Mouse (Mus musculus): Measurements from ENCODE around the gene Tnik. TPM values are rescaled to one million over a fixed set of nuclear protein-coding genes. Genes with fewer than 3 reads are reported as not detected.

Gene Tnik
- polyA plus RNA-seq, 1 experiment from 2014 or later: 4.3 TPM

- H3K4me2 ChIP-seq: peak overlapping the region; percentile 36
- H3K4me1 ChIP-seq: 0 out of 2 replicates have a peak, but pooled peaks cover 6% of the 10 kb centered on the region
- ATAC-seq (replicated peaks; ENCODE audit: low FRiP score): peak; percentile 64
- 33% methylated on average over 15 of the region's 15 CpGs for WGBS
- no peaks in the 10 kb centered on the region for H3K9me3 ChIP-seq (replicated peaks)
- H3K9ac ChIP-seq: no peak overlapping the region
- no peaks in the 10 kb centered on the region for H3K36me3 ChIP-seq
- no peak overlapping the region for H3K27ac ChIP-seq
- no peak overlapping the region for H3K4me3 ChIP-seq (replicated peaks)
- no peaks in the 10 kb centered on the region for H3K27me3 ChIP-seq
Observed at GRCm38 (mm10) chr3:28577301-28577700, 314.3 kb downstream of the Tnik start.

DNA sequence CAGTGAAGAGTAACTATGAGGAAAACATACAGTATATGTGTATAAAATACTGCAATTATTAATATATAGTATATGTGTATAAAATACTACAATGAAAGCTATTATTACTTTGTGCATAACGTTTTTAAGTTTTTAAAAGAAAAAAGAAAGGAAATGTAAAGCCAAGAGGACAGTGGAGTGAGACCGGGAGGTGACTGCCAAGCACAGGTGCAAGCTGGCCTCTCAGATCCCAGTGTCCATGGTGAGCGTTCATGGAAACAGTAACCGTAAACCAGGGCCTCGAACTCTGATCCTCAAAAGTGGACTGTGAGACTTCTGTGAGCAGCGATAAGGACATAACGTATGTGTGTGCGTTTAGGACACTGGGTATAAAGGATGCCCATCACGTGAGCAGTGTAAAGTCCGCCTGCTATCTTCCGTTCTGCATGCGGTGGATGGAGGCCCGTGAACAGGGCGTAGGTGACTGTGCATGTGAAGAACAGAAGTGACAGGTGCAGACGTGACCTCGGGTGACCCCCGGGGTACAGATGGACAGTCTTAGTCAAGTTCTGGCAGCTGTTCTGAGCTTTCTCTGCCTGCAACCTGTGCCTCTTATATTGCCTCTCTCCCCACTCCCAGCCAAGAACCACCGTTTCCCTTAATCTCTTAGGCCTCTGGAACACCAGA is 316.1 kb downstream of the Tnik start:
- no peaks in the 10 kb centered on the region for H3K27me3 ChIP-seq
- 91% methylated on average over 18 of the region's 18 CpGs for WGBS
- H3K27ac ChIP-seq: no peak overlapping the region
- H3K9me3 ChIP-seq (replicated peaks): no peaks in the 10 kb centered on the region
- no peak overlapping the region for H3K9ac ChIP-seq
- no peak overlapping the region for H3K4me2 ChIP-seq
- 0 out of 2 replicates have a peak, but pooled peaks cover 6% of the 10 kb centered on the region for H3K4me1 ChIP-seq
- H3K4me3 ChIP-seq (replicated peaks): no peak overlapping the region
- ATAC-seq (replicated peaks; ENCODE audit: low FRiP score): no peak
- no peaks in the 10 kb centered on the region for H3K36me3 ChIP-seq

- no peaks in the 10 kb centered on the region for H3K9me3 ChIP-seq (replicated peaks)
- WGBS: 84% methylated on average over 9 of the region's 9 CpGs
- H3K4me3 ChIP-seq (replicated peaks): no peak overlapping the region
- no peaks in the 10 kb centered on the region for H3K4me1 ChIP-seq
- H3K36me3 ChIP-seq: no peaks in the 10 kb centered on the region
- ATAC-seq (replicated peaks; ENCODE audit: low FRiP score): no peak
- H3K9ac ChIP-seq: no peak overlapping the region
- no peaks in the 10 kb centered on the region for H3K27me3 ChIP-seq
- H3K4me2 ChIP-seq: no peak overlapping the region
- H3K27ac ChIP-seq: no peak overlapping the region
Observed at GRCm38 (mm10) chr3:28585750-28586465, 322.9 kb downstream of the Tnik start.

- Histone ChIP-seq H3K4me1 (no peaks in the 10 kb centered on the region), H3K4me3 (replicated peaks) (no peak overlapping the region), H3K9me3 (replicated peaks) (no peaks in the 10 kb centered on the region), H3K36me3 (no peaks in the 10 kb centered on the region), H3K27me3 (no peaks in the 10 kb centered on the region), H3K9ac (no peak overlapping the region), H3K4me2 (no peak overlapping the region), H3K27ac (no peak overlapping the region)
- ATAC-seq (replicated peaks; ENCODE audit: low FRiP score): no peak
- 77% methylated on average over 5 of the region's 5 CpGs for whole genome bisulfite sequencing
Observed at GRCm38 (mm10) chr3:28587808-28588207, 324.8 kb downstream of the Tnik start.

DNA sequence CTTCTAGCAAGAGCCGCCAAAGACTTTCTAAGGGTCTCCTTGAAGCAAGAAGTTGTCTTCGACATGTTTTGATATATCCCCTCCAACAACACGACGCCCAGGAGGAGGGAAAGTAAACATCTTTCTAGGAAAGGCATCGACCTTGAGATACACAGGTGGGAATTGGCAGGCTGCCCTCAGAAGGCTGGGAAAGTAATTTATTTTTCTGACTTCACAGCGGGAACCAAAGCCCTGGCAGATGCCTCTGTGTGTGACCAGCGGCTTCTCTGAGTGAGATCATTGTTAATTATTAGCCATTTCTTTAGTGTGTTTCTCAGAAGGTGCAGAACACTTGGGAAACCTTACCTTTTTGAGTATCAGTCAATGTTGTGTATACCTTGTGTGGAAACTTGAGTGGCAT is 328.3 kb downstream of the Tnik start:
- H3K4me2 ChIP-seq: no peak overlapping the region
- H3K4me3 ChIP-seq (replicated peaks): no peak overlapping the region
- H3K27ac ChIP-seq: 0 out of 2 replicates have a peak overlapping the region, but pooled peaks have one; percentile 54
- H3K9ac ChIP-seq: no peak overlapping the region
- peak; percentile 56; the same call in 1 of the 2 replicates for ATAC-seq (replicated peaks; ENCODE audit: low FRiP score)
- 37% methylated on average over 7 of the region's 7 CpGs for WGBS
- H3K9me3 ChIP-seq (replicated peaks): no peaks in the 10 kb centered on the region
- no peaks in the 10 kb centered on the region for H3K4me1 ChIP-seq
- H3K36me3 ChIP-seq: no peaks in the 10 kb centered on the region
- no peaks in the 10 kb centered on the region for H3K27me3 ChIP-seq

DNA sequence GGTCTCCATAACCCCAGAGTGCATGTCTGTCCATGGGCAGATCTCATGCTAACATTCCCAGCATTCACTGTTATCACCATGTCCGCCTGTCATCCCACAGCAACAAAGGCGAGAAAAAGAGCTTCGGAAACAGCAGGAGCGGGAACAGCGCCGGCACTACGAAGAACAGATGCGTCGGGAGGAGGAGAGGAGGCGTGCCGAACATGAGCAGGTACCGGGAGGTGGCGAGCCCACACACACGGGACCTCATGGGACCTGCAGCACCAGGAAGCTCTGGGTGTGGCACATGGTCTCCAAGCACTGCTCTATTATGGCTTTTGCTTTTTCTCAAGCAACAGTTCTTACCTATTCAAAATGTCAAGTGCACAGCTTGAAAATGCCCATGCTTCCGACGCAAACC is 330.9 kb downstream of the Tnik start:
- Histone ChIP-seq H3K4me1 (no peaks in the 10 kb centered on the region), H3K9ac (no peak overlapping the region), H3K36me3 (no peaks in the 10 kb centered on the region), H3K4me3 (replicated peaks) (no peak overlapping the region), H3K9me3 (replicated peaks) (no peaks in the 10 kb centered on the region), H3K27me3 (no peaks in the 10 kb centered on the region), H3K4me2 (no peak overlapping the region), H3K27ac (no peak overlapping the region)
- ATAC-seq (replicated peaks; ENCODE audit: low FRiP score): no peak
- 94% methylated on average over 16 of the region's 16 CpGs for WGBS

- H3K9me3 ChIP-seq (replicated peaks): no peaks in the 10 kb centered on the region
- H3K4me2 ChIP-seq: no peak overlapping the region
- H3K36me3 ChIP-seq: no peaks in the 10 kb centered on the region
- WGBS: 95% methylated on average over 2 of the region's 2 CpGs
- no peaks in the 10 kb centered on the region for H3K27me3 ChIP-seq
- no peaks in the 10 kb centered on the region for H3K4me1 ChIP-seq
- no peak overlapping the region for H3K4me3 ChIP-seq (replicated peaks)
- no peak for ATAC-seq (replicated peaks; ENCODE audit: low FRiP score)
- no peak overlapping the region for H3K27ac ChIP-seq
- no peak overlapping the region for H3K9ac ChIP-seq
Observed at GRCm38 (mm10) chr3:28599476-28599875, 336.5 kb downstream of the Tnik start.

DNA sequence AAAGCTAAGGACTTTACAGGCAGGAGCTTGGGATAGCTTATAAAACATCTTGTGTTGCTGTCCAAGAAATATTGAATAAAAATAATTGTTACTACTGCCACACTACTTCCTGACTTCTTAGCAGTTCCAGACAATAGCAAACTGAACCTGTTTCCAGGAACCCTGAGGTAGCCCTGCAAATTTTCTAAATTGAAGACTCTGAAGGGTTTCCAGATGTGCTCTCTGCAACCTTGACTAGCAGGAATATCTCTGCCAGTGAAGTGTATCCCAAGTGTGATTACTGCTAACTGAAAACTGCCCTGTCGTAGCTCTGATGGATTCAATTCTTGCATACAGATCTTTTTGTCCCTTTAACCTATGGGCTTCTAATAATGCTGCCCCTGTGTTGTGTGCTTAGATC is 343.7 kb downstream of the Tnik start:
- no peak overlapping the region for H3K27ac ChIP-seq
- no peak overlapping the region for H3K4me3 ChIP-seq (replicated peaks)
- H3K4me1 ChIP-seq: no peaks in the 10 kb centered on the region
- no peak for ATAC-seq (replicated peaks; ENCODE audit: low FRiP score)
- H3K36me3 ChIP-seq: no peaks in the 10 kb centered on the region
- H3K27me3 ChIP-seq: no peaks in the 10 kb centered on the region
- H3K9ac ChIP-seq: no peak overlapping the region
- no peaks in the 10 kb centered on the region for H3K9me3 ChIP-seq (replicated peaks)
- H3K4me2 ChIP-seq: no peak overlapping the region
- 70% methylated on average over 1 of the region's 1 CpGs for WGBS

- Histone ChIP-seq H3K4me2 (no peak overlapping the region), H3K27me3 (no peaks in the 10 kb centered on the region), H3K9ac (no peak overlapping the region), H3K4me1 (peaks cover 4% of the 10 kb centered on the region; the same call in 1 of the 2 replicates), H3K36me3 (no peaks in the 10 kb centered on the region), H3K9me3 (replicated peaks) (no peaks in the 10 kb centered on the region), H3K4me3 (replicated peaks) (no peak overlapping the region), H3K27ac (no peak overlapping the region)
- WGBS: 80% methylated on average over 5 of the region's 5 CpGs
- no peak for ATAC-seq (replicated peaks; ENCODE audit: low FRiP score)
Observed at GRCm38 (mm10) chr3:28612330-28612729, 349.3 kb downstream of the Tnik start.

- Histone ChIP-seq H3K4me2 (no peak overlapping the region), H3K36me3 (no peaks in the 10 kb centered on the region), H3K9ac (no peak overlapping the region), H3K4me3 (replicated peaks) (no peak overlapping the region), H3K27ac (no peak overlapping the region), H3K27me3 (no peaks in the 10 kb centered on the region), H3K9me3 (replicated peaks) (no peaks in the 10 kb centered on the region), H3K4me1 (peaks cover 8% of the 10 kb centered on the region)
- ATAC-seq (replicated peaks; ENCODE audit: low FRiP score): no peak
- WGBS: 49% methylated on average over 1 of the region's 1 CpGs
Observed at GRCm38 (mm10) chr3:28616386-28616785, 353.4 kb downstream of the Tnik start.

DNA sequence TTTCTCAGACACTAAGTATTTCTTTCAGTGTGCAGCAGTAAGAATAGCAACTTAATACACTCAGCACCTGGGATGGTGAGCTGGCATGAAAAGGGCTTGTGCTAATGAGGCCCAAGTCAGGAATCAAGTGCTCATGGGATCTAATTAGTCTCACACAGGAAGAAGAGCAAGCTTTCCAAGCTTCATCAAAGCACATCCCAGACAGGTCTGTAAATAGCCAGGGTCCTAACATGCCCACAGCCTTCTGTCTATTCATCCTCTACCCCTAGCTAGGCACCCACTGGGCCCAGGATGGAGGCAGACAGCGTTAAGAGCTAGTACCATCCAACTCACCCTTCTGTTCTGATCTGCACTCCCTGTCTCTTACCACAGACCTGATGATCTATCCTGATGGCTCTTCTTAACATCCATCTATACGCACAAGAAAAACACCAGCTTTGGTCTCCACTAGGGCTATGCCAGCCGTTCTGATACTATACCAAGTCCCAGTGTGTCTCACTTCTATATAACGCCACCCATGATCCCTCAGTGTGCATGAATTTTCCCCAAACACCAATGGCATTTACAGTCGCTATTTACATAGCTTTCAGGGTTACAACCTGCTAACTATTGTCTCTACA is 354.1 kb downstream of the Tnik start:
- Histone ChIP-seq H3K4me3 (replicated peaks) (no peak overlapping the region), H3K27ac (no peak overlapping the region), H3K4me2 (no peak overlapping the region), H3K9ac (no peak overlapping the region), H3K4me1 (peaks cover 12% of the 10 kb centered on the region), H3K36me3 (no peaks in the 10 kb centered on the region), H3K27me3 (no peaks in the 10 kb centered on the region), H3K9me3 (replicated peaks) (no peaks in the 10 kb centered on the region)
- no peak for ATAC-seq (replicated peaks; ENCODE audit: low FRiP score)
- 91% methylated on average over 5 of the region's 5 CpGs for WGBS

DNA sequence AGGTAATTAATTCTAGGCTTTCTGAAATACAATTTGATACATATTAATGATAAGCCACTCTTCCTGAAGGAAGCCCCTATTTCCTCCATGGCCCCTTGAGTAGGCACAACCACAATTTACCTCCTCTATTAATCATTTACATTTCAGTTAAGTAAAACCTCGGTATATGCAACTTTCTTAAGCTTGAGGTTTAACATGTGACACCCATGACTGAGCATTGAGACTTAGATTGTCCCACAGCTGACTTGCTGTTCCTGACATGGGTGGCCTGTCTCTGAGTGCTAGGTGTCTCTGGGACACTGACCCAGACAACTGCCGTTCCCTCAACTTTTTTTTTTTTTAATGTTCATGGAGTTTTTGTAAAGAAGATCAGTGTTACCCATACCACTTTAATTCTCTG is 358.8 kb downstream of the Tnik start:
- peak; percentile 83 for ATAC-seq (replicated peaks; ENCODE audit: low FRiP score)
- no peak overlapping the region for H3K4me3 ChIP-seq (replicated peaks)
- WGBS: 48% methylated on average over 2 of the region's 2 CpGs
- no peaks in the 10 kb centered on the region for H3K9me3 ChIP-seq (replicated peaks)
- H3K4me2 ChIP-seq: no peak overlapping the region
- H3K27ac ChIP-seq: peak overlapping the region; percentile 66
- no peaks in the 10 kb centered on the region for H3K36me3 ChIP-seq
- no peak overlapping the region for H3K9ac ChIP-seq
- no peaks in the 10 kb centered on the region for H3K27me3 ChIP-seq
- H3K4me1 ChIP-seq: peaks cover 9% of the 10 kb centered on the region

Measured in kidney, embryonic 15.5 days (tissue).